Mouse (Mus musculus) liver, postnatal 0 days (tissue): Measurements from ENCODE around the gene Cdkn2b.

Experiments used
- CTCF ChIP-seq: sonication (generic); IDR thresholded peaks from 2 replicates; pipeline ENCODE4 v1.5.1; 2016; ENCODE audit warnings: antibody characterized with exemption, low read depth
- EP300 ChIP-seq: IDR thresholded peaks from 2 replicates; pipeline ENCODE4 v1.6.1; 2016; ENCODE audit warnings: antibody characterized with exemption, low read depth, mild to moderate bottlenecking

DNA sequence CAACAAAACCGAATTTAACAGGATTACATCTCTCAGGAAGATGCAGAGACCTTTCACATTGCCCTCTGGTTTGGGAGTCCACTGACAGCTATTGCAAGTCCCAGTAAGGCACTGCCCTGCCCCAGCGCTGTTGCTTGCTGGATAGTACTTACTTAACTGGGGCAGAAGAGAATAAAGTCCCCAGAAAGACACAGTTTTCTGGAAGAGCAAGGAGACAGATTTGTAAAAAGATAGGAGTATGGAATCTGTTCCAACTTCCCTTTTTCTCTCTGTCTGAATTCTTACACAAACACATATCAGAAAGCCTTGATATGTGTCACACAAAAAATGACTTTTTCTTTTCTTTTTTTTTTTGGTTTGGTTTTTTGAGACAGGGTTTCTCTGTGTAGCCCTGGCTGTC is 11.1 kb downstream of the Cdkn2b start:
- TF ChIP-seq CTCF = no peak
- no peak for TF ChIP-seq EP300
